Comparison of ENCODE assay signal across 19 mouse cellular contexts in the genomic region with DNA sequence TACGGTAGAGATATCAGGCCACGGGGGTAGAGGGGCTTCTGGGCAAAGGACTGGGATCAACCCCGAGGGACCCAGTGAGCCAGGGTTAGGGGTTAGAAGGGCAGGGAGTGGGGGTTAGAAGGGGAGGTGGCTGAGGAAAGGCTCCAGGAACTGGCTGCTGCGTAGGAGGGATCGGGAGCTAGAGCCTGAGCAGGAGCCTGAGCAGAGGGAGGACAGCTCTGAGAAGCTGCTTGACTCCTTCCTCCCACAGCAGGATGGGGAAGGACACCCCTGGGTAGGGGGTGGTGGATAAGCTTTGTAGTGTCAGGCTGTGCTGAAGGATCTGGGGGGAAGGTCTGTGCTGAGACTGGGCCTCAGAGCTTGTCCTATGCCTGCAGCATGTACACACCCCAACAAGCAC. TPM values are rescaled to one million over a fixed set of nuclear protein-coding genes. Genes with fewer than 3 reads are reported as not detected.
DNase-seq lines count a peak whose midpoint lies in the region; ATAC-seq and TF ChIP-seq lines count a peak whose summit lies in the region.
"Had no signal": no experiment of that assay in that cellular context is flagged by ENCODE, and none has a peak within 500 bp of the region (broad histone marks: within the 10 kb centered on the region; RNA-seq: fewer than 3 reads in every experiment).

No protein-coding gene starts in this region.

- H3K4me1 ChIP-seq in midbrain, embryonic 13.5 days (replicated peaks) = peaks cover 43% of the 10 kb centered on the region
- H3K4me1 ChIP-seq in lung, adult 2 months (ENCODE audit: control insufficient read depth, insufficient read depth, low read length) = no peaks in the 10 kb centered on the region
- H3K4me1 ChIP-seq: liver, embryonic 12.5 days had no signal

- WGBS in midbrain, embryonic 13.5 days = 22% methylated on average over 5 of the region's 5 CpGs
- 41% methylated on average over 5 of the region's 5 CpGs for WGBS in lung, adult 2 months

- ATAC-seq in frontal cortex, adult (ENCODE audit: low TSS enrichment) = peak; percentile 38
- peak; percentile 9; the same call in 1 of the 2 replicates for ATAC-seq in midbrain, embryonic 13.5 days
- no peak for ATAC-seq in monocyte, adult 5-6 weeks (replicated peaks; ENCODE audit: insufficient number of reproducible peaks, low FRiP score, low TSS enrichment, poor library complexity, severe bottlenecking)

- H3K27ac ChIP-seq in midbrain, embryonic 13.5 days = peak overlapping the region; percentile 35; the same call in 1 of the 2 replicates
- H3K27ac ChIP-seq: kidney, postnatal 0 days; liver, embryonic 12.5 days had no signal

- 0 out of 2 replicates have a peak overlapping the region, but pooled peaks have one; percentile 51 for H3K9ac ChIP-seq in midbrain, embryonic 13.5 days (replicated peaks)
- H3K9ac ChIP-seq: liver, embryonic 12.5 days had no signal

- peaks cover 29% of the 10 kb centered on the region for H3K36me3 ChIP-seq in midbrain, embryonic 13.5 days

- H3K4me2 ChIP-seq in midbrain, embryonic 13.5 days (replicated peaks) = no peak overlapping the region

- no peak for TF ChIP-seq CTCF in lung, adult 2 months (IDR thresholded peaks at IDR 0.05; ENCODE audit: insufficient read depth, low read length)

- no peak overlapping the region for H3K4me3 ChIP-seq in midbrain, embryonic 13.5 days (replicated peaks)
- H3K4me3 ChIP-seq in lung, adult 2 months (replicated peaks; ENCODE audit: extremely low read depth, low read depth, low read length) = no peak overlapping the region

- no peak for DNase-seq in frontal cortex, postnatal 10 days (ENCODE audit: low spot score in 2 of 2)
- DNase-seq in right cerebral cortex, adult 18-20 months = peak; percentile 53
- DNase-seq in right cerebral cortex, postnatal 36 days (ENCODE audit: low spot score in 2 of 2) = no peak
- DNase-seq in lung, adult 2 months = no peak
- DNase-seq: cerebellum, adult 11 months; cerebellum, postnatal 36 days had no signal

- H3K27me3 ChIP-seq in midbrain, embryonic 13.5 days = peaks cover 17% of the 10 kb centered on the region

- no peak for TF ChIP-seq POLR2A in lung, adult 2 months (IDR thresholded peaks at IDR 0.05; ENCODE audit: borderline replicate concordance, extremely low read depth, low read depth, low read length)

- H3K9me3 ChIP-seq in midbrain, embryonic 13.5 days = no peaks in the 10 kb centered on the region
- H3K9me3 ChIP-seq: liver, embryonic 12.5 days had no signal

RNA-seq across cellular contexts. Expression of gene Grm2, which starts 0.9 kb away (rescaled TPM):
- 7.7 and 9.6 TPM in 2 replicates for polyA plus RNA-seq in midbrain, embryonic 13.5 days (2015; fragmentation: Nextera tagmentation; extraction: Ambion mirVana)
- not detected in 2 replicates for polyA plus RNA-seq in lung, adult 2 months (2012; rRNA removed)
- total RNA-seq in monocyte, adult 5-6 weeks (2017) = not detected in 3 replicates
- total RNA-seq: gastrocnemius, postnatal 14 days; heart, postnatal 10 days; megakaryocyte, adult 5-6 weeks had no signal
- polyA plus RNA-seq: intestine, embryonic 14.5 days; kidney, postnatal 0 days; liver, embryonic 12.5 days; lung, embryonic 16.5 days had no signal

RNA-seq across cellular contexts. Expression of gene Tex264, which starts 28.9 kb away (rescaled TPM):
- 36.8 and 36.9 TPM in 2 replicates for polyA plus RNA-seq in midbrain, embryonic 13.5 days (2015; fragmentation: Nextera tagmentation; extraction: Ambion mirVana)
- polyA plus RNA-seq in lung, adult 2 months (2012; rRNA removed) = 103 and 108 TPM in 2 replicates
- total RNA-seq in monocyte, adult 5-6 weeks (2017) = 17.0 to 22.9 TPM (median 19.3 TPM) in 3 replicates

RNA-seq across cellular contexts. Expression of gene Iqcf6, which starts 30.4 kb away (rescaled TPM):
- polyA plus RNA-seq in midbrain, embryonic 13.5 days (2015; fragmentation: Nextera tagmentation; extraction: Ambion mirVana) = not detected in 2 replicates
- not detected in 2 replicates for polyA plus RNA-seq in lung, adult 2 months (2012; rRNA removed)
- total RNA-seq in monocyte, adult 5-6 weeks (2017) = not detected in 3 replicates
- total RNA-seq: gastrocnemius, postnatal 14 days; heart, postnatal 10 days; layer of hippocampus, postnatal 10 days; left cerebral cortex, postnatal 4 days; megakaryocyte, adult 5-6 weeks had no signal
- polyA plus RNA-seq: embryonic facial prominence, embryonic 14.5 days; intestine, embryonic 14.5 days; kidney, postnatal 0 days; liver, embryonic 12.5 days; lung, embryonic 16.5 days had no signal
